Mouse (Mus musculus): ENCODE measurements around the gene Syna. TPM values are rescaled to one million over a fixed set of nuclear protein-coding genes. Genes with fewer than 3 reads are reported as not detected.

Gene Syna
- 0.32 TPM in 2 replicates for polyA plus RNA-seq (2015; fragmentation: Nextera tagmentation; extraction: Ambion mirVana)

GRCm38 (mm10) chr5:134560071-134560449 lies at the start of gene Syna:
Syna (minus strand) TSS chr5:134560171.
- H3K4me3 ChIP-seq (replicated peaks): no peak within 1 kb of the TSS
- ATAC-seq (replicated peaks; ENCODE audit: low FRiP score): no peak
- 0 out of 2 replicates have a peak, but pooled peaks cover 3% of the 10 kb centered on the region for H3K9me3 ChIP-seq (replicated peaks)
- 85% methylated on average over 7 of the region's 7 CpGs for WGBS
- no peak within 1 kb of the TSS for H3K9ac ChIP-seq
- H3K4me1 ChIP-seq: peaks cover 11% of the 10 kb centered on the region
- H3K36me3 ChIP-seq: no peaks in the 10 kb centered on the region
- no peaks in the 10 kb centered on the region for H3K27me3 ChIP-seq
- H3K4me2 ChIP-seq: no peak within 1 kb of the TSS
- H3K27ac ChIP-seq: no peak within 1 kb of the TSS

GRCm38 (mm10) chr5:134607121-134607520 lies 47.1 kb upstream of the Syna start:
- Histone ChIP-seq H3K4me2 (no peak overlapping the region), H3K27ac (no peak overlapping the region), H3K9me3 (replicated peaks) (no peaks in the 10 kb centered on the region; the same call in 1 of the 2 replicates), H3K27me3 (no peaks in the 10 kb centered on the region), H3K4me1 (no peaks in the 10 kb centered on the region), H3K36me3 (no peaks in the 10 kb centered on the region), H3K4me3 (replicated peaks) (no peak overlapping the region), H3K9ac (no peak overlapping the region)
- 70% methylated on average over 5 of the region's 5 CpGs for WGBS
- no peak for ATAC-seq (replicated peaks; ENCODE audit: low FRiP score)

DNA sequence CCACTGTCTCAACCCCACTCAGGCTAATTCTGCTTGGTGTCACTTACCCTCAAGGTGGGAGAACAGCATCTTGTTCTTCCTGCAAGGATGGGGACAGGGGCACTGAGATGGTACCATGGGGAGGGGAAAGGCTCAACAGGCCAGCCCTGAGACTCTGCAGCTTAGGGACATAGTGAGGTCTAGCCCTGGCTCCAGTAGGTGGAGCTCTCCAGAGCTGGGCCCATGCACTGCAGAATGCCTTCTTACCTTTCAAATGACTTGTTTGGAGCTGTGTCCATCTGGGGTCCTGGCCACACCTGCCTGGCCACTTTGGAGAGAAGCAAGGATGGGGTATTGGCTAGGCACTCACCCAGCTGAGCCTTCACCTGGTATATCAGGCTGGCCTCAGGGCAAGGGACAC lies 46.3 kb upstream of the Syna start:
- no peak for ATAC-seq (replicated peaks; ENCODE audit: low FRiP score)
- no peak overlapping the region for H3K4me3 ChIP-seq (replicated peaks)
- no peak overlapping the region for H3K27ac ChIP-seq
- no peak overlapping the region for H3K4me2 ChIP-seq
- H3K36me3 ChIP-seq: no peaks in the 10 kb centered on the region
- no peaks in the 10 kb centered on the region for H3K4me1 ChIP-seq
- no peaks in the 10 kb centered on the region for H3K27me3 ChIP-seq
- no peak overlapping the region for H3K9ac ChIP-seq
- H3K9me3 ChIP-seq (replicated peaks): no peaks in the 10 kb centered on the region; the same call in 1 of the 2 replicates

- Histone ChIP-seq H3K4me2 (no peak overlapping the region), H3K36me3 (peaks cover 7% of the 10 kb centered on the region), H3K4me3 (replicated peaks) (no peak overlapping the region), H3K9me3 (replicated peaks) (no peaks in the 10 kb centered on the region; the same call in 1 of the 2 replicates), H3K9ac (no peak overlapping the region), H3K4me1 (no peaks in the 10 kb centered on the region), H3K27me3 (no peaks in the 10 kb centered on the region), H3K27ac (no peak overlapping the region)
- ATAC-seq (replicated peaks; ENCODE audit: low FRiP score): no peak
- WGBS: 78% methylated on average over 11 of the region's 11 CpGs
Observed at GRCm38 (mm10) chr5:134604376-134604775, 44.4 kb upstream of the Syna start.

DNA sequence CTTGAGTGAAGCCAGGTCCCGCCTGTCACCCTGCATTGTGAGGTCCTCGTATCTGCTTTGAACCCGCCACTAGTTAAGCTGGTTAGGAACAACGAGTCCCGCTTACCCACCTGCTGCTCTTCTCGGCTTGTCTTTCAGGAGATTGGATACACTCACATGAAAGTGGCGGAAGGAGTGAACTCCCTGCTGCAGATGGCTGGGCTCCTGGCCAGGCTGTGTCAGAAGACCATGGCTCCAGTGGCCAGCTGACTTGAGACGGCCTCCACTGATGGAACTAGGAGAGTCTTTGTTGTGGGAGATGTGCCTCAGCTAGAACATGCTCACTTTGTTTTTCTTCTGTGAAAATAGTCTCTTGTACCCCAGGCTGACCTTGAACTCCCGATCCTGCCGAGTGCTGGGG lies 37.7 kb upstream of the Syna start:
- Histone ChIP-seq H3K4me2 (no peak overlapping the region), H3K9ac (no peak overlapping the region), H3K9me3 (replicated peaks) (no peaks in the 10 kb centered on the region), H3K4me1 (no peaks in the 10 kb centered on the region), H3K4me3 (replicated peaks) (no peak overlapping the region), H3K27ac (no peak overlapping the region), H3K27me3 (no peaks in the 10 kb centered on the region), H3K36me3 (peaks cover 73% of the 10 kb centered on the region)
- ATAC-seq (replicated peaks; ENCODE audit: low FRiP score): no peak
- WGBS: 84% methylated on average over 10 of the region's 10 CpGs

- peaks cover 95% of the 10 kb centered on the region for H3K36me3 ChIP-seq
- 89% methylated on average over 9 of the region's 9 CpGs for WGBS
- ATAC-seq (replicated peaks; ENCODE audit: low FRiP score): no peak
Observed at GRCm38 (mm10) chr5:134593093-134593492, 33.1 kb upstream of the Syna start.

DNA sequence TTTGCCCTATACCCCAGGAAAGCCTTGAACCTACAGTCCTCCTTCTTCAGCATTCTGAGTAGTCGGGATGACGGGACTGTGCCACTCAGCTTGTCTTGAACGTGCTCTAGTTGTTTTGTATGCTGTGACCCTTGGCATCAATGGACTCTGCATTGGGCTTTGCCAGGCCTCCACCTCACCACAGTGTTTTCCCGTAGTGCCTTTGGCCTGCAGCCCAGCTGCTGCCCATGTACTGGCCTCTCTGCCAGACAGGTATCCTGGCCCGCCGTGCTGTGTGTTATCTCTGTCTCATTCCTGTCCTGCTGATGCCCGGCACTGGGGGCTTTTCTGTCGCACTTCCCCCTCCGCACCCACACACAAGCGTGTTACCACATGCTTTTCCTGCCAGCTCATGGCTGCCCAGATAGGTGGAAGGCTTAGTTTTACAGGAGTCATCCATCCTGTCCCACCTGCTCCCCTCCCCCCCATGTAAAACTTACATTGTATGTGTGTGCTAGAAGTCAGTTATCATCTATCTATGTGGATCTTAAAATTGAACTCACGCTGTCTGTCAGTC lies 32.1 kb upstream of the Syna start:
- H3K4me2 ChIP-seq: no peak overlapping the region
- no peaks in the 10 kb centered on the region for H3K27me3 ChIP-seq
- H3K4me3 ChIP-seq (replicated peaks): no peak overlapping the region
- ATAC-seq (replicated peaks; ENCODE audit: low FRiP score): no peak
- no peaks in the 10 kb centered on the region for H3K9me3 ChIP-seq (replicated peaks)
- no peaks in the 10 kb centered on the region for H3K4me1 ChIP-seq
- H3K27ac ChIP-seq: no peak overlapping the region
- WGBS: 91% methylated on average over 11 of the region's 11 CpGs
- no peak overlapping the region for H3K9ac ChIP-seq
- peaks cover 94% of the 10 kb centered on the region for H3K36me3 ChIP-seq

More at GRCm38 (mm10) chr5:134593093-134593492, 33.1 kb upstream of the Syna start:
- Histone ChIP-seq H3K4me3 (replicated peaks) (no peak overlapping the region), H3K9me3 (replicated peaks) (no peaks in the 10 kb centered on the region), H3K4me1 (no peaks in the 10 kb centered on the region), H3K27me3 (no peaks in the 10 kb centered on the region), H3K27ac (no peak overlapping the region), H3K9ac (no peak overlapping the region), H3K4me2 (no peak overlapping the region)

GRCm38 (mm10) chr5:134589900-134590299 lies 29.9 kb upstream of the Syna start:
- WGBS: 92% methylated on average over 3 of the region's 3 CpGs
- Histone ChIP-seq H3K4me2 (no peak overlapping the region), H3K9me3 (replicated peaks) (no peaks in the 10 kb centered on the region), H3K9ac (no peak overlapping the region), H3K27ac (no peak overlapping the region), H3K4me1 (no peaks in the 10 kb centered on the region), H3K4me3 (replicated peaks) (no peak overlapping the region), H3K36me3 (peaks cover 80% of the 10 kb centered on the region), H3K27me3 (no peaks in the 10 kb centered on the region)
- ATAC-seq (replicated peaks; ENCODE audit: low FRiP score): no peak

DNA sequence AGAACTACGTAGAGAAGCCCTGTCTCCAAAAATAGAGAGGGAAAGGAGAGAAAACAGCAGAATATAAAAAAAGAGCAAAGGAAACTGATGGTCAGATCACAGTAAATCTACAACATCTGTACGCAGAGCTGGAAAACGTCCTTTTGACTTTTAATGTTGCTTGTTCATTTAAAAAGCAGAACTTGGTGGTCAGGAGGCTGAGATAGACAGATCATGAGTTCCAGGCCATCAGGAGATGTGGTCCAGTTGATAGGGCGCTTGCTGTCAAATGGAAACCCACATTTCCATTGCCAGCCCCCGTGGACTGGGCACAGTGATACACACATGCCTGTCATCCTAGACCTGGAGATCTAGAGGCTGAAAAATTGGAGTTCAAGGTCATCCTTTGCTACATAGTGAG lies 24.8 kb upstream of the Syna start:
- H3K4me3 ChIP-seq (replicated peaks): no peak overlapping the region

DNA sequence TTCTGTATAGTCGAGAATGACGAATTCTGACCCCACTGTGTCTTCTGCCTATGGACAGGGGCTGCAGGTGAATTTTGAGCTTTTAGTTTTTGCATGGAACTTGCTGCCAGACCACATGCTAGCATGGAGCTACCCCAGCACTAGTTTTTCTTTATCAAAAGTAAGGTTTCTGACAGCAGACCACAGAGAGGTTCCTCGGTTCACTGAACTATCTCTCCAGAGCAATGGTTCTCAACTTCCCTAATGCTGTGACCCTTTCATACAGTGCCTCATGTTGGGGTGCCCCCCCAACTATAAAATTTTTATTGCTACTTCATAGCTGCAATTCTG lies 23.9 kb upstream of the Syna start:
- H3K4me1 ChIP-seq: peaks cover 13% of the 10 kb centered on the region
- 79% methylated on average over 3 of the region's 3 CpGs for WGBS
- no peak for ATAC-seq (replicated peaks; ENCODE audit: low FRiP score)
- peaks cover 24% of the 10 kb centered on the region for H3K36me3 ChIP-seq
- H3K27ac ChIP-seq: no peak overlapping the region
- 0 out of 2 replicates have a peak overlapping the region, but pooled peaks have one; percentile 82 for H3K9ac ChIP-seq
- H3K27me3 ChIP-seq: no peaks in the 10 kb centered on the region
- peak overlapping the region; percentile 78 for H3K4me2 ChIP-seq
- peak overlapping the region; percentile 78 for H3K4me3 ChIP-seq (replicated peaks)
- no peaks in the 10 kb centered on the region for H3K9me3 ChIP-seq (replicated peaks)

More for the DNA sequence above, 24.8 kb upstream of the Syna start:
- no peak for ATAC-seq (replicated peaks; ENCODE audit: low FRiP score)
- WGBS: 90% methylated on average over 5 of the region's 5 CpGs
- H3K4me1 ChIP-seq: peaks cover 13% of the 10 kb centered on the region
- no peaks in the 10 kb centered on the region for H3K9me3 ChIP-seq (replicated peaks)
- peaks cover 29% of the 10 kb centered on the region for H3K36me3 ChIP-seq
- no peak overlapping the region for H3K9ac ChIP-seq
- H3K27ac ChIP-seq: no peak overlapping the region
- H3K27me3 ChIP-seq: no peaks in the 10 kb centered on the region
- no peak overlapping the region for H3K4me2 ChIP-seq

DNA sequence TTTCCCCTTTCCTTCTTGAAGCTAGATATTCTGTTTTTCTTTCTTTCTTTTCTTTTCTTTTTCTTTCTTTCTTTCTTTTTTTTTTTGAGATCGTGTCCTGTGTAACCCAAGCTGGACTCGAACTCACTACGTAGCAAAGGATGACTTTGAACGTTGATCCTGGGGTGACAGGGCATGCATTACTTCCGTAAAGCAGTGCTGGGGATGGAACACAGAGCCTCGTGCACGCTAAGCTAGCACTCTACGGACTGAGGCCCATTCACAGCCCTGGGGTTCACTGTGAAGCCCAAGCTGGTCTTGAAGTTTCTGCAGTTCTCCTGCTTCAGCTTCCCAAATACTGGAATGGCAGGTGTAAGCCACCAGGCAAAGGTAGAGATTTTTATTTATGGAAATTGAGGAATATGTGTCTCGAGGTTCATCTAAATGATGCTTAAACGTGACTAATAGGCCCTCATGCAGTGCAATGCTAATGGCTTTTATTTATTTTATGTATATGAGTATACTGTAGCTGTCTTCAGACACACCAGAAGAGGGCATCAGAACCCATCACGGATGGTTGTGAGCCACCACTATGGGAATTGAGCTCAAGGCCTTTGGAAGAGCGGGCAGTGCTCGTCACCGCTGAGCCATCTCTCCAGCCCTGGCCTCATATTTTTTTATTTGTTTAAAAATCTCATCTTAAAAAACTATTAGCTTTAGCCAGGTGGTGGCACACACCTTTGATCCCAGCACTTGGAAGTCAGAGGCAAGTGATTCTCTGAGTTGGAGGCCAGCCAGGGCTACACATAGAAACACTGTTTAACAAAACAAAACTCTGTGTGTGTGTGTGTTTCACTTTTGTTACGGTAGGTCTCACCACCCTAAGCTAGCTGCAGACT lies 23.3 kb upstream of the Syna start:
- no peak for ATAC-seq (replicated peaks; ENCODE audit: low FRiP score)
- H3K9me3 ChIP-seq (replicated peaks): no peaks in the 10 kb centered on the region
- H3K9ac ChIP-seq: peak overlapping the region; percentile 82
- H3K4me3 ChIP-seq (replicated peaks): peak overlapping the region; percentile 78
- peak overlapping the region; percentile 78 for H3K4me2 ChIP-seq
- peaks cover 13% of the 10 kb centered on the region for H3K4me1 ChIP-seq
- H3K36me3 ChIP-seq: peaks cover 18% of the 10 kb centered on the region
- peak overlapping the region; percentile 48; the same call in 1 of the 2 replicates for H3K27ac ChIP-seq
- 27% methylated on average over 15 of the region's 15 CpGs for WGBS
- H3K27me3 ChIP-seq: no peaks in the 10 kb centered on the region

DNA sequence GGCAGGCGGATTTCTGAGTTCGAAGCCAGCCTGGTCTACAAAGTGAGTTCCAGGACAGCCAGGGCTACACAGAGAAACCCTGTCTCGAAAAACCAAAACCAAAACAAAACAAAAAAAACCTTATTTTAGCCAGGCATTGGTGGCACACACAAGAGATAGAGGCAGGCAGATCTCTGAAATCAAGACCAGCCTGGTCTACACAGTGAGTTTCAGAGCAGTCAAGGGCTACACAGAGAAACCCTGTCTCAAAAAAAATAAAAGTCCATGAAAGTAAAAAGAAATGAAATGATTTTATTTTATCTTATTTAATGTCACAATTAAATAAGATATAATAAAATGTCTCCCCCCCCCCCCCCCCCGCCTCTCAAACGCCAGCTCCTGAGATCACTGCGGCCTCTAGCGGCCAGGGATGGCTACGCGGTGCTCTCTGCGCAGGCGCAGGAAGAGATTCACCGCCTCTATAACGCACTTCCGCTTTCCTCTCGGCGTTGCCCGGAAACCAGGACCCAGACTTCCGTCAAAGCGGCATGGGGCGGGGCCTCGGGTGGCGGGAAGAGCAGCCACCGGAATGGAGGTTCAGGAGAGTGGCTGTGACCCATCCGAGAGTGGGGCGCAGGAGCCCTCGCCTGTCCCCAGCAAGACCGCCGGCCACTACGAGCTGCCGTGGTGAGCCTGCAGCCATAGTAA lies 22.4 kb upstream of the Syna start:
- Histone ChIP-seq H3K4me2 (peak overlapping the region; percentile 78), H3K27ac (peak overlapping the region; percentile 48; the same call in 1 of the 2 replicates), H3K4me3 (replicated peaks) (peak overlapping the region; percentile 78), H3K36me3 (peaks cover 11% of the 10 kb centered on the region), H3K4me1 (peaks cover 13% of the 10 kb centered on the region), H3K9ac (peak overlapping the region; percentile 82), H3K9me3 (replicated peaks) (no peaks in the 10 kb centered on the region), H3K27me3 (no peaks in the 10 kb centered on the region)
- peak; percentile 94 for ATAC-seq (replicated peaks; ENCODE audit: low FRiP score)
- WGBS: 7% methylated on average over 28 of the region's 30 CpGs
